Mouse (Mus musculus) layer of hippocampus, postnatal 14 days (tissue): ENCODE results near the gene Lrrc42. TPM values are rescaled to one million over a fixed set of nuclear protein-coding genes. Genes with fewer than 3 reads are reported as not detected.

Source experiments
- DNase-seq, 2 experiments: peaks; one replicate each; pipeline ENCODE4 v3.0.0; 2021 to 2022; ENCODE audit warnings: low spot score in 2 of 2, mixed read lengths in 1 of 2
- total RNA-seq, 2 experiments: library from RNA; stranded (reverse); gene quantifications; 2 replicates each; pipeline ENCODE4 v1.2.3; 2021

Lrrc42 gene
- total RNA-seq, 2 experiments from 2014 or later: 38.5 to 42.3 TPM

GRCm38 (mm10) chr4:107250494-107250893, 2.8 kb downstream of the Lrrc42 start:
- DNase-seq: peak in 1 of 2 experiments; percentile 67

- DNase-seq: no peak
These were observed 3.9 kb downstream of the Lrrc42 start for GRCm38 (mm10) chr4:107249471-107249870.

GRCm38 (mm10) chr4:107248061-107248460, 5.3 kb downstream of the Lrrc42 start:
- no peak for DNase-seq

- no peak for DNase-seq
These were observed 6.2 kb downstream of the Lrrc42 start for GRCm38 (mm10) chr4:107247110-107247509.

GRCm38 (mm10) chr4:107246040-107246439, 7.3 kb downstream of the Lrrc42 start:
- DNase-seq: no peak

- DNase-seq: no peak
These were observed 8.0 kb downstream of the Lrrc42 start for GRCm38 (mm10) chr4:107245368-107245767.

GRCm38 (mm10) chr4:107243365-107244333, 9.7 kb downstream of the Lrrc42 start:
- no peak for DNase-seq

- no peak for DNase-seq
These were observed 13.1 kb downstream of the Lrrc42 start for GRCm38 (mm10) chr4:107240196-107240595.

- DNase-seq: no peak
These were observed 15.1 kb downstream of the Lrrc42 start for GRCm38 (mm10) chr4:107238253-107238652.

GRCm38 (mm10) chr4:107232219-107232618, 21.1 kb downstream of the Lrrc42 start:
- DNase-seq: no peak

GRCm38 (mm10) chr4:107226313-107226712, 27.0 kb downstream of the Lrrc42 start:
- DNase-seq: no peak

- DNase-seq: peak; percentile 22 to 32
These were observed 29.8 kb downstream of the Lrrc42 start for GRCm38 (mm10) chr4:107223225-107224204.

- DNase-seq: no peak
These were observed 31.8 kb downstream of the Lrrc42 start for GRCm38 (mm10) chr4:107221524-107221923.

GRCm38 (mm10) chr4:107217574-107217973, 35.8 kb downstream of the Lrrc42 start:
- no peak for DNase-seq

GRCm38 (mm10) chr4:107213279-107214011, 39.9 kb downstream of the Lrrc42 start:
- DNase-seq: no peak

GRCm38 (mm10) chr4:107211936-107212335, 41.4 kb downstream of the Lrrc42 start:
- DNase-seq: no peak

- peak in 1 of 2 experiments; percentile 47 for DNase-seq
These were observed 41.9 kb downstream of the Lrrc42 start for GRCm38 (mm10) chr4:107211465-107211864.

GRCm38 (mm10) chr4:107210483-107211097, 42.7 kb downstream of the Lrrc42 start:
- no peak for DNase-seq

- no peak for DNase-seq
These were observed 44.5 kb downstream of the Lrrc42 start, which contains the start of gene Ldlrad1 for GRCm38 (mm10) chr4:107208880-107209279. Ldlrad1 (plus strand) TSS chr4:107209180.

GRCm38 (mm10) chr4:107207016-107207415, 46.3 kb downstream of the Lrrc42 start:
- DNase-seq: no peak
